Mouse (Mus musculus) adrenal gland, adult (tissue): Measurements from ENCODE around the gene Kcnc3.

Experiments
- DNase-seq, 2 experiments: peaks; one replicate each; pipeline ENCODE4 v3.0.0; 2022 to 2023; ENCODE audit warnings: low spot score in 1 of 2; ENCODE audit not compliant: inconsistent age in 2 of 2

Gene Kcnc3

GRCm38 (mm10) chr7:44625241-44626067, 35.0 kb downstream of the Kcnc3 start:
- no peak for DNase-seq

GRCm38 (mm10) chr7:44626068-44626385, 35.6 kb downstream of the Kcnc3 start:
- DNase-seq, result no peak

- no peak for DNase-seq
Measured at GRCm38 (mm10) chr7:44626966-44627365, 36.5 kb downstream of the Kcnc3 start.

GRCm38 (mm10) chr7:44628402-44629034, 38.1 kb downstream of the Kcnc3 start:
- DNase-seq, result no peak

GRCm38 (mm10) chr7:44630437-44630836, 40.0 kb downstream of the Kcnc3 start:
- DNase-seq, result no peak

GRCm38 (mm10) chr7:44632676-44633075, 42.2 kb downstream of the Kcnc3 start:
- no peak for DNase-seq

GRCm38 (mm10) chr7:44633407-44633806, 42.9 kb downstream of the Kcnc3 start:
- DNase-seq, result no peak

- DNase-seq, result no peak
Measured at GRCm38 (mm10) chr7:44636684-44637083, 46.2 kb downstream of the Kcnc3 start.

GRCm38 (mm10) chr7:44638663-44639062, 48.2 kb downstream of the Kcnc3 start:
- DNase-seq, result no peak

GRCm38 (mm10) chr7:44640843-44641605, 50.6 kb downstream of the Kcnc3 start:
- DNase-seq, result no peak

- DNase-seq, result peak; percentile 42 to 75
Measured at GRCm38 (mm10) chr7:44641887-44642286, 51.4 kb downstream of the Kcnc3 start.

- DNase-seq, result no peak
Measured at GRCm38 (mm10) chr7:44645256-44645655, 54.8 kb downstream of the Kcnc3 start.

- no peak for DNase-seq
Measured at GRCm38 (mm10) chr7:44645951-44646350, 55.5 kb downstream of the Kcnc3 start.

GRCm38 (mm10) chr7:44647042-44647724, 56.7 kb downstream of the Kcnc3 start:
- peak; percentile 45 to 82 for DNase-seq

GRCm38 (mm10) chr7:44647729-44648128, 57.3 kb downstream of the Kcnc3 start:
- no peak for DNase-seq

- DNase-seq, result no peak
Measured at GRCm38 (mm10) chr7:44649094-44649610, 58.7 kb downstream of the Kcnc3 start.

- peak in 1 of 2 experiments; percentile 73 for DNase-seq
Measured at GRCm38 (mm10) chr7:44649990-44650389, 59.5 kb downstream of the Kcnc3 start.

- DNase-seq, result no peak
Measured at GRCm38 (mm10) chr7:44651416-44651815, 61.0 kb downstream of the Kcnc3 start.

- DNase-seq, result peak in 1 of 2 experiments; percentile 58
Measured at GRCm38 (mm10) chr7:44653773-44654172, 63.3 kb downstream of the Kcnc3 start.
